Mouse (Mus musculus): Measurements from ENCODE around the gene Pik3r6. TPM values are rescaled to one million over a fixed set of nuclear protein-coding genes. Genes with fewer than 3 reads are reported as not detected.

Pik3r6 gene
- 4.3 and 7.1 TPM in 2 replicates for polyA plus RNA-seq (2015; fragmentation: Nextera tagmentation; extraction: Ambion mirVana)

GRCm38 (mm10) chr11:68502902-68503629 is at the start of gene Pik3r6:
Gene Pik3r6, plus strand, starts transcription at chr11:68503019.
- Histone ChIP-seq H3K9ac (no peak within 1 kb of the TSS), H3K27ac (no peak within 1 kb of the TSS), H3K4me2 (peak within 1 kb of the TSS; percentile 44), H3K36me3 (no peaks in the 10 kb centered on the region), H3K9me3 (replicated peaks) (no peaks in the 10 kb centered on the region), H3K27me3 (no peaks in the 10 kb centered on the region), H3K4me3 (peak within 1 kb of the TSS; percentile 34), H3K4me1 (replicated peaks) (peaks cover 10% of the 10 kb centered on the region)
- ATAC-seq (replicated peaks; ENCODE audit: insufficient number of reproducible peaks, insufficient read depth, low FRiP score, low read depth): no peak; the same call in 1 of the 2 replicates
- WGBS: 81% methylated on average over 8 of the region's 8 CpGs

- 51% methylated on average over 6 of the region's 6 CpGs for WGBS
- Histone ChIP-seq H3K9ac (no peak overlapping the region), H3K4me3 (no peak overlapping the region), H3K4me1 (replicated peaks) (peaks cover 10% of the 10 kb centered on the region), H3K27me3 (no peaks in the 10 kb centered on the region), H3K27ac (no peak overlapping the region), H3K36me3 (no peaks in the 10 kb centered on the region), H3K9me3 (replicated peaks) (no peaks in the 10 kb centered on the region), H3K4me2 (no peak overlapping the region)
- no peak for ATAC-seq (replicated peaks; ENCODE audit: insufficient number of reproducible peaks, insufficient read depth, low FRiP score, low read depth)
Observed at GRCm38 (mm10) chr11:68453301-68453700, 49.5 kb upstream of the Pik3r6 start.

GRCm38 (mm10) chr11:68458086-68458485 is 44.7 kb upstream of the Pik3r6 start:
- Histone ChIP-seq H3K27me3 (no peaks in the 10 kb centered on the region), H3K4me3 (no peak overlapping the region), H3K36me3 (no peaks in the 10 kb centered on the region), H3K9ac (no peak overlapping the region), H3K4me2 (no peak overlapping the region), H3K27ac (no peak overlapping the region), H3K4me1 (replicated peaks) (no peaks in the 10 kb centered on the region), H3K9me3 (replicated peaks) (no peaks in the 10 kb centered on the region)
- ATAC-seq (replicated peaks; ENCODE audit: insufficient number of reproducible peaks, insufficient read depth, low FRiP score, low read depth): no peak
- WGBS: 71% methylated on average over 8 of the region's 8 CpGs

GRCm38 (mm10) chr11:68459021-68459420 is 43.8 kb upstream of the Pik3r6 start:
- Histone ChIP-seq H3K4me3 (no peak overlapping the region), H3K4me1 (replicated peaks) (no peaks in the 10 kb centered on the region), H3K27me3 (0 out of 2 replicates have a peak, but pooled peaks cover 3% of the 10 kb centered on the region), H3K36me3 (no peaks in the 10 kb centered on the region), H3K27ac (no peak overlapping the region), H3K4me2 (no peak overlapping the region), H3K9ac (no peak overlapping the region), H3K9me3 (replicated peaks) (no peaks in the 10 kb centered on the region)
- 77% methylated on average over 5 of the region's 5 CpGs for WGBS
- ATAC-seq (replicated peaks; ENCODE audit: insufficient number of reproducible peaks, insufficient read depth, low FRiP score, low read depth): no peak

- H3K9ac ChIP-seq: no peak overlapping the region
- no peak overlapping the region for H3K4me3 ChIP-seq
- 81% methylated on average over 5 of the region's 5 CpGs for WGBS
- H3K27ac ChIP-seq: no peak overlapping the region
- H3K9me3 ChIP-seq (replicated peaks): no peaks in the 10 kb centered on the region
- 0 out of 2 replicates have a peak, but pooled peaks cover 3% of the 10 kb centered on the region for H3K27me3 ChIP-seq
- H3K4me1 ChIP-seq (replicated peaks): no peaks in the 10 kb centered on the region
- H3K36me3 ChIP-seq: no peaks in the 10 kb centered on the region
- ATAC-seq (replicated peaks; ENCODE audit: insufficient number of reproducible peaks, insufficient read depth, low FRiP score, low read depth): no peak
- no peak overlapping the region for H3K4me2 ChIP-seq
Observed at GRCm38 (mm10) chr11:68459486-68459885, 43.3 kb upstream of the Pik3r6 start.

GRCm38 (mm10) chr11:68462716-68463115 is 40.1 kb upstream of the Pik3r6 start:
- ATAC-seq (replicated peaks; ENCODE audit: insufficient number of reproducible peaks, insufficient read depth, low FRiP score, low read depth): no peak
- no peak overlapping the region for H3K27ac ChIP-seq
- no peak overlapping the region for H3K4me2 ChIP-seq
- peaks cover 8% of the 10 kb centered on the region for H3K27me3 ChIP-seq
- no peaks in the 10 kb centered on the region for H3K9me3 ChIP-seq (replicated peaks)
- no peak overlapping the region for H3K4me3 ChIP-seq
- 78% methylated on average over 3 of the region's 3 CpGs for WGBS
- no peaks in the 10 kb centered on the region for H3K36me3 ChIP-seq
- no peak overlapping the region for H3K9ac ChIP-seq
- no peaks in the 10 kb centered on the region for H3K4me1 ChIP-seq (replicated peaks)

GRCm38 (mm10) chr11:68464260-68464659 is 38.6 kb upstream of the Pik3r6 start:
- H3K9me3 ChIP-seq (replicated peaks): no peaks in the 10 kb centered on the region
- no peak overlapping the region for H3K27ac ChIP-seq
- WGBS: 54% methylated on average over 5 of the region's 5 CpGs
- peaks cover 8% of the 10 kb centered on the region for H3K27me3 ChIP-seq
- no peak overlapping the region for H3K9ac ChIP-seq
- no peak overlapping the region for H3K4me2 ChIP-seq
- H3K36me3 ChIP-seq: no peaks in the 10 kb centered on the region
- no peak overlapping the region for H3K4me3 ChIP-seq
- no peak for ATAC-seq (replicated peaks; ENCODE audit: insufficient number of reproducible peaks, insufficient read depth, low FRiP score, low read depth)
- no peaks in the 10 kb centered on the region for H3K4me1 ChIP-seq (replicated peaks)

GRCm38 (mm10) chr11:68465090-68465489 is 37.7 kb upstream of the Pik3r6 start:
- H3K9me3 ChIP-seq (replicated peaks): no peaks in the 10 kb centered on the region
- H3K27ac ChIP-seq: no peak overlapping the region
- no peak overlapping the region for H3K4me2 ChIP-seq
- H3K4me3 ChIP-seq: no peak overlapping the region
- ATAC-seq (replicated peaks; ENCODE audit: insufficient number of reproducible peaks, insufficient read depth, low FRiP score, low read depth): no peak
- H3K27me3 ChIP-seq: peaks cover 8% of the 10 kb centered on the region
- WGBS: 50% methylated on average over 2 of the region's 2 CpGs
- H3K36me3 ChIP-seq: no peaks in the 10 kb centered on the region
- H3K4me1 ChIP-seq (replicated peaks): no peaks in the 10 kb centered on the region
- no peak overlapping the region for H3K9ac ChIP-seq

GRCm38 (mm10) chr11:68467441-68467840 is 35.4 kb upstream of the Pik3r6 start:
- H3K27ac ChIP-seq: no peak overlapping the region
- H3K9me3 ChIP-seq (replicated peaks): no peaks in the 10 kb centered on the region
- H3K4me3 ChIP-seq: no peak overlapping the region
- peaks cover 8% of the 10 kb centered on the region for H3K27me3 ChIP-seq
- H3K9ac ChIP-seq: no peak overlapping the region
- H3K4me1 ChIP-seq (replicated peaks): no peaks in the 10 kb centered on the region
- WGBS: 81% methylated on average over 7 of the region's 7 CpGs
- H3K36me3 ChIP-seq: no peaks in the 10 kb centered on the region
- no peak for ATAC-seq (replicated peaks; ENCODE audit: insufficient number of reproducible peaks, insufficient read depth, low FRiP score, low read depth)
- H3K4me2 ChIP-seq: no peak overlapping the region

GRCm38 (mm10) chr11:68467962-68468612 is 34.7 kb upstream of the Pik3r6 start:
- no peak overlapping the region for H3K9ac ChIP-seq
- H3K4me2 ChIP-seq: no peak overlapping the region
- peaks cover 8% of the 10 kb centered on the region for H3K27me3 ChIP-seq
- H3K4me3 ChIP-seq: no peak overlapping the region
- ATAC-seq (replicated peaks; ENCODE audit: insufficient number of reproducible peaks, insufficient read depth, low FRiP score, low read depth): 0 out of 2 replicates have a peak, but pooled peaks have one; percentile 27
- H3K9me3 ChIP-seq (replicated peaks): no peaks in the 10 kb centered on the region
- no peak overlapping the region for H3K27ac ChIP-seq
- WGBS: 65% methylated on average over 9 of the region's 9 CpGs
- no peaks in the 10 kb centered on the region for H3K4me1 ChIP-seq (replicated peaks)
- H3K36me3 ChIP-seq: no peaks in the 10 kb centered on the region

GRCm38 (mm10) chr11:68468886-68469285 is 33.9 kb upstream of the Pik3r6 start:
- H3K36me3 ChIP-seq: no peaks in the 10 kb centered on the region
- no peak overlapping the region for H3K4me2 ChIP-seq
- no peak overlapping the region for H3K27ac ChIP-seq
- no peaks in the 10 kb centered on the region for H3K4me1 ChIP-seq (replicated peaks)
- no peak overlapping the region for H3K4me3 ChIP-seq
- WGBS: 72% methylated on average over 4 of the region's 4 CpGs
- no peaks in the 10 kb centered on the region for H3K9me3 ChIP-seq (replicated peaks)
- peaks cover 11% of the 10 kb centered on the region for H3K27me3 ChIP-seq
- no peak for ATAC-seq (replicated peaks; ENCODE audit: insufficient number of reproducible peaks, insufficient read depth, low FRiP score, low read depth)
- H3K9ac ChIP-seq: no peak overlapping the region

Measured in heart, embryonic 15.5 days (tissue).